Mouse (Mus musculus) bone marrow macrophage, adult 2 months (primary cell): ENCODE results near the gene Mrpl43.

Experiments
- CTCF ChIP-seq: IDR thresholded peaks from 2 replicates; pipeline ENCODE4 v1.5.1; 2012; ENCODE audit warnings: low read depth, mild to moderate bottlenecking, low read length, moderate library complexity
- POLR2A ChIP-seq: IDR thresholded peaks from 2 replicates; pipeline ENCODE4 v1.6.1; 2012; ENCODE audit warnings: mild to moderate bottlenecking, low read depth, low read length, borderline replicate concordance

DNA sequence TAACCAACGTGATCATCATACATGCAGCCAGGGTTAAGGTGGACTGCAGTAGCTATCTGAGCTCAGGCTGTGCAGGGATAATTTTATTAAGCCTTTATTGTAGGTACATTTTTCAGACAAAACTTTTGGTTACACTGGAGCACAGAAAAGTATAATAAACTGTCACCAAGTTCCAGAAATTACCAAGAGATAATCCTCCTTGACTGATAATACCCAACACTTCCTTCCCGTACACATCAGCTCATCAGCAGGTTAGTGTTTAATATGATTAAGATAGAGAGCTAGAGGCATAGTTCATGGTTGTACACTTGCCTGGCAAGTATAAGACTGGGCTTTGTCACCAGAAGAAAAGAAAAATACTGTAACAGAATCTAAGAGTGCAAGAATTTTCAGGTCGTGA, 37.9 kb downstream of the Mrpl43 start:
- no peak for TF ChIP-seq POLR2A
- TF ChIP-seq CTCF: no peak
